Mouse (Mus musculus): ENCODE measurements around the gene Rhbdd3.

Gene Rhbdd3

GRCm38 (mm10) chr11:5130111-5130665 is 31.5 kb downstream of the Rhbdd3 start:
- WGBS: 85% methylated on average over 4 of the region's 4 CpGs

GRCm38 (mm10) chr11:5132751-5133150 is 34.0 kb downstream of the Rhbdd3 start:
- WGBS: 47% methylated on average over 4 of the region's 4 CpGs

DNA sequence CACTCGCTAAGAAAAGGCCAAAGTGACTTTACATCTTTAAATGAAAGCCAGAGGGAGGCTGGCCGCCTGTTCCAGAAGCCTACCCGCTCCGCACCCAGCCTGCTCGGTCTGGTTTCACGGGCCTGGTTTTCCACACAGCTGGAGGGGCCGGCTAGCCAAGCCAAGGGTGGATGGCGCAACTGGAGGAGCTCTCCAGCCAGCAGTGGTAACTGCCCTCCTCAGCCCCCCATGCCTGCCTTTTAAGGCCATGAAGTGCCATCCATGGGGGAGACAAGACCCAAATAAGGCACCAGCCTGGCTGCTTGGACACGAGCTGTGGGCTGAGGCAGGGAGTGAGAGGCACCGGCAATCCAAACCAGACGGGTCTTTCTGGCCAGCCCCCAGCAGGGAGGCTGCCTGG is 37.2 kb downstream of the Rhbdd3 start:
- WGBS: 78% methylated on average over 11 of the region's 11 CpGs

- 85% methylated on average over 2 of the region's 2 CpGs for WGBS
These were observed 39.9 kb downstream of the Rhbdd3 start for GRCm38 (mm10) chr11:5138642-5139041.

DNA sequence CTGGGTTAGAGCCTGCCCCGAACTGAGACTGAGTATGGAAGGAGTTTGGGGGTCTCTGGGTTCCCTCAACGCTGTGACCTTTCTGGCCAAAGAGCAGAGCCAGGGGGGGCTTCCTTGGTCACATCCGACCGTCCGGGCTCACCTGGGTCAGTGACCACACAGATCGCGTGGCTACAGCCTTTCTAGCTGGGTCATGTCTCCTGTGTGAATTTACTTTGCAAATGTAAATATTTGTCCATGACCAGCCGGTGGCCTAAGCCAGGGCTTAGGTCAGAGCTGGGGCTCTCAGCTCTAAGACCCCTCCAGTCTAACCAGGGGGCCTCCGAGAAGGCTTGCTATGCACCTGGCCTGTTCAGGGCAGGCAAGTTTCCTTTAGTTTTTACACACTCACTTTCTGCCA is 40.6 kb downstream of the Rhbdd3 start:
- WGBS: 94% methylated on average over 9 of the region's 9 CpGs

GRCm38 (mm10) chr11:5140619-5141018 is 41.9 kb downstream of the Rhbdd3 start:
- WGBS: 31% methylated on average over 8 of the region's 8 CpGs

GRCm38 (mm10) chr11:5141252-5141651 is 42.5 kb downstream of the Rhbdd3 start:
- 67% methylated on average over 5 of the region's 5 CpGs for WGBS

- 84% methylated on average over 2 of the region's 2 CpGs for WGBS
These were observed 43.2 kb downstream of the Rhbdd3 start for GRCm38 (mm10) chr11:5141965-5142364.

DNA sequence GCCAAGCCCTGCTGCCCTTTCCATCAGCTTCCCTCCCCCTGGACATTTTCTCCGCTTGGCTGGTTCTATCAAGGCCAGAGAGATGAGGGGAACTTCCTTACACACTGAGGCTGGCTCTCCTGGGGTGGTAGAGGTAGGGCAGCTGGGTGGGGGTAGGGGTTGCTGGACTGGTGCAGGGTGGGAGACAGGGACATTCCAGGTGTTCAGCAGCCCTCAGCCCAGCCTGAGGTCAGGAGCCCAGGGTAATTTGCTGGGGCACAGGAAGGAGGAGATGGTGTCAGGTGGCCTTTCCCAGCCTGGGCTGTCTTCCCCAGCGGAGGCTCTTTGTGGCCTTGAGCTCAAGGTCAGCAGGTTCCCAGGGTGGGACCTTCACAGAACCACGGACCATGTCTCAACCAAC is 46.9 kb downstream of the Rhbdd3 start:
- 94% methylated on average over 3 of the region's 3 CpGs for WGBS

GRCm38 (mm10) chr11:5149249-5149648 is 50.5 kb downstream of the Rhbdd3 start:
- 62% methylated on average over 7 of the region's 7 CpGs for WGBS

- WGBS: 66% methylated on average over 9 of the region's 9 CpGs
These were observed 51.2 kb downstream of the Rhbdd3 start for GRCm38 (mm10) chr11:5149955-5150354.

GRCm38 (mm10) chr11:5150416-5151246 is 51.9 kb downstream of the Rhbdd3 start:
- WGBS: 63% methylated on average over 9 of the region's 9 CpGs

GRCm38 (mm10) chr11:5151247-5151630 is 52.5 kb downstream of the Rhbdd3 start:
- WGBS: 54% methylated on average over 4 of the region's 4 CpGs

DNA sequence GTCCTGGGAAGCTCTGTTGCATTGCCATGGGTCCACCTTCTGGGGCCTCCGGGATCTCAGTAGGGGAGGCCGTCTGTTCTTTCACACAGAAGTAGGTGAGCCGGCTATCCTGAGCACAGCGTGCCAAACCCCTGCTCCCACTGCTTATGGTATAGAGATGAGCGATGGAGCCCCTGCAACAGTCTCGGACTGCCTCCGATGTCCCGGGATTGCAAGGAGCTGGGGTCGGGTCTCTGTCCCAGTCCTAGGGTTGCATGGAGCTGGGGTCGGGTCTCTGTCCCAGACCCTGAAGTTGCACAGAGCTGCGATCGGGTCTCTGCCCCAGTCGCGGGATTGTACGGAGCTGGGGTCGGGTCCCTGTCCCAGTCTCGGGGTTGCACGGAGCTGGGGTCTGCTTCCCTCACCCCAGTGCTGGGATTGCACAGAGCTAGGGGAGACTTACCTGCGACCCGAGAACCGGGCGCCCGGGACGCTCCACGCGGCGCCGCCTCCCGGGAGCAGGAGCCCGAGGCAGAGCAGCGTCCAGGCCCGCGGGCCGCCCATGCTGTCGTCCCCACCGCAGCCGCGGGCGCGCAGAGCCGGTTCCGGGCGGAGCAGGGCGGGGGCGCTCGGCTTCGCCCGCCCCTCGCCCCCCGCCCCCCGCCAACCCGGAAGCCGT is 53.1 kb downstream of the Rhbdd3 start, which contains the start of gene Emid1:
Gene Emid1 (minus strand): TSS at position 578 of the 658 bp plus-strand sequence.
- WGBS: 3% methylated on average over 53 of the region's 53 CpGs

- 53% methylated on average over 10 of the region's 10 CpGs for WGBS
These were observed 56.5 kb downstream of the Rhbdd3 start for GRCm38 (mm10) chr11:5154961-5155805.

Measured in cerebral cortex, adult 2 months (tissue).